Mouse (Mus musculus) stomach, embryonic 14.5 days (tissue): Measurements from ENCODE around the gene Chd8. TPM values are rescaled to one million over a fixed set of nuclear protein-coding genes. Genes with fewer than 3 reads are reported as not detected.

Experiments
- ATAC-seq: fragments of 200-750 bp; cut with Nextera tagmentation; 2 replicates; pipeline ENCODE4 v1.8.0; 2017; ENCODE audit warnings: low read depth, moderate TSS enrichment; ENCODE audit not compliant: insufficient number of reproducible peaks, insufficient read depth, low FRiP score
- H3K27ac ChIP-seq: fragments of 300-500 bp; sonication (generic); 2 replicates; pipeline ENCODE4 v1.5.1; 2014; ENCODE audit warnings: mild to moderate bottlenecking, low read length, moderate library complexity, mixed read lengths
- H3K27me3 ChIP-seq: fragments of 300-500 bp; sonication (generic); 2 replicates; pipeline ENCODE4 v1.6.1; 2014; ENCODE audit warnings: low read length, control low read depth, mixed read lengths; ENCODE audit not compliant: control insufficient read depth, insufficient read depth
- H3K36me3 ChIP-seq: fragments of 300-500 bp; sonication (generic); 2 replicates; pipeline ENCODE4 v1.6.1; 2014; ENCODE audit warnings: mild to moderate bottlenecking, control low read depth, low read length, moderate library complexity, mixed read lengths; ENCODE audit not compliant: control insufficient read depth, insufficient read depth
- H3K4me1 ChIP-seq: fragments of 300-500 bp; sonication (generic); 2 replicates; pipeline ENCODE4 v1.6.1; 2014; ENCODE audit warnings: low read length, control low read depth, mixed read lengths; ENCODE audit not compliant: control insufficient read depth, insufficient read depth
- H3K4me2 ChIP-seq: fragments of 300-500 bp; sonication (generic); replicated peaks from 2 replicates; pipeline ENCODE4 v1.6.1; 2014; ENCODE audit warnings: low read depth, low read length, control low read depth
- H3K4me3 ChIP-seq: fragments of 300-500 bp; sonication (generic); 2 replicates; pipeline ENCODE4 v1.5.1; 2014; ENCODE audit warnings: low read depth, low read length, control low read depth
- H3K9ac ChIP-seq: fragments of 300-500 bp; sonication (generic); replicated peaks from 2 replicates; pipeline ENCODE4 v1.6.1; 2014; ENCODE audit warnings: low read depth, mild to moderate bottlenecking, control low read depth, low read length, moderate library complexity, mixed read lengths
- H3K9me3 ChIP-seq: fragments of 300-500 bp; sonication (generic); 2 replicates; pipeline ENCODE4 v1.6.1; 2016; ENCODE audit warnings: low read depth, low read length, control low read depth; ENCODE audit not compliant: control insufficient read depth
- WGBS: fragments of 180-500 bp; shearing (Covaris S2); extraction: QIAGEN DNeasy Blood & Tissue Kit; methylation state at CpG from one replicate; pipeline ENCODE4 v1.1.7; 2014; 5-methylcytosine and 5-hydroxymethylcytosine counted together
- polyA plus RNA-seq: library from polyadenylated mRNA; unstranded; fragments of >200 nt; fragmentation: Nextera tagmentation; extraction: Ambion mirVana; gene quantifications from 2 replicates; pipeline ENCODE4 v1.2.1, GENCODE M21; 2014

The Chd8 gene
- polyA plus RNA-seq, 1 experiment from 2014 or later: 49.7 TPM

DNA sequence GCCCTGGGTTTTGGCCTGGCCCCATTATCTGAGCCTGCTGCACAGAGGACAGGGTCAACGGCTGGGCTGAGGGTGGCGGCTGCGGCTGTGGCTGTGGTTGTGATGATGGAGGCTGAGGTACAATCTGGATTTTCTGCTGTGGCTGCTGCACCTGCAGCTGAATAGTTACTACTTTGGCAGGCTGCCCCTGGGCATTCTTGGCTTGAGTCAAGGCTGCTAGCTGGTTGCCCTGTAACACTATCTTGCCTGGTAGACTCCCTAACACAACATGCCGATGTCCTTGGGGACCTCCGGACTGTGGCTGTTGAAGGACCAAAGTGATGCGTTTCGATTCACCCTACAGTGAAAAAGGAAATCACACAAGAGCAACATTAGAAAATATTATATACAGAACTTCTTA, 22.4 kb downstream of the Chd8 start:
- Histone ChIP-seq H3K36me3 (peaks cover 69% of the 10 kb centered on the region), H3K27me3 (no peaks in the 10 kb centered on the region), H3K9ac (no peak overlapping the region), H3K4me1 (no peaks in the 10 kb centered on the region), H3K9me3 (no peaks in the 10 kb centered on the region), H3K4me2 (no peak overlapping the region), H3K27ac (no peak overlapping the region), H3K4me3 (no peak overlapping the region)
- no peak for ATAC-seq
- WGBS: 99% methylated on average over 7 of the region's 7 CpGs

- WGBS: 89% methylated on average over 6 of the region's 6 CpGs
- Histone ChIP-seq H3K9me3 (no peaks in the 10 kb centered on the region), H3K27me3 (no peaks in the 10 kb centered on the region), H3K4me3 (no peak overlapping the region), H3K36me3 (peaks cover 88% of the 10 kb centered on the region), H3K27ac (no peak overlapping the region), H3K4me1 (no peaks in the 10 kb centered on the region), H3K4me2 (no peak overlapping the region), H3K9ac (no peak overlapping the region)
- no peak for ATAC-seq
These were observed 25.3 kb downstream of the Chd8 start for GRCm38 (mm10) chr14:52232249-52232648.

DNA sequence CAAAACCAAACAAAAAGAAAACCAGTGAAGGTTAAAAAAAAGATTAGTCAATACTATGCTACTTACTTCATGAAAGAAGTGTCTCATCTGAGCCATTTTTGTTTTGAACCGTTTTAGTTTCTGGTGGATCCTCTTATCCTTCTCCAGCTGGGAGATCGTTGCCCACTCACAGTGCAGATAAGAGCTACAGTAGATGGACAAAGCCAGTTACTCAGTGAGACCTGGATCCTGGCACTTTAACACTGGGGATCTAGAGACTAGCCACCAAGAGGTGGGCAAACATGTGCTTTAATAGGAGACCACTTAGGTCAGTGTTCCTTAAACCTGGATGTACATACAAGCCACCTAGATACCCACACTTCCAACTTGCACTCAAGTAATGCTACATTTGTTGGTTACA, 31.6 kb downstream of the Chd8 start:
- Histone ChIP-seq H3K4me3 (no peak overlapping the region), H3K27me3 (no peaks in the 10 kb centered on the region), H3K9me3 (no peaks in the 10 kb centered on the region), H3K36me3 (peaks cover 84% of the 10 kb centered on the region), H3K4me2 (no peak overlapping the region), H3K9ac (no peak overlapping the region), H3K27ac (no peak overlapping the region), H3K4me1 (no peaks in the 10 kb centered on the region)
- 88% methylated on average over 2 of the region's 2 CpGs for WGBS
- no peak for ATAC-seq

DNA sequence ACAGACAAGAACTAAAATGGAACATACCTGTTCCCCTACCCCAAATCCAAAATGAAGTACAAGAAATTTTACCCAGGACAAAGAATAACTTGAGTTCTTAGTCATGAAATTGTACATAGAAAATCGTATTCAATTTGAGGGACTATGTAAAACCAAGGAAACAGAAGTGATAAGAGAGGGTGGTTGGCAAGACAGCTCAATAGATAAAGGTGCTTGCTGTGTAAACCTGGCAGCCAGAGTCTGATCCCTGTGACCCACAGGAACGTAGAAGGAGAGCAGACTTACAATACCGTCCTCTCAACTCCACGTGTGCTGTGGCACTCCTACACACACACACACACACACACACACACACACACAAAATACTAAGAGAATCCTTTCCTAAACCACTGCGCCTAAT, 40.3 kb downstream of the Chd8 start:
- H3K4me1 ChIP-seq: no peaks in the 10 kb centered on the region
- H3K9ac ChIP-seq: no peak overlapping the region
- H3K27ac ChIP-seq: no peak overlapping the region
- 88% methylated on average over 5 of the region's 5 CpGs for WGBS
- no peak overlapping the region for H3K4me3 ChIP-seq
- ATAC-seq: no peak
- H3K9me3 ChIP-seq: no peaks in the 10 kb centered on the region
- peaks cover 89% of the 10 kb centered on the region for H3K36me3 ChIP-seq
- no peak overlapping the region for H3K4me2 ChIP-seq
- H3K27me3 ChIP-seq: no peaks in the 10 kb centered on the region

DNA sequence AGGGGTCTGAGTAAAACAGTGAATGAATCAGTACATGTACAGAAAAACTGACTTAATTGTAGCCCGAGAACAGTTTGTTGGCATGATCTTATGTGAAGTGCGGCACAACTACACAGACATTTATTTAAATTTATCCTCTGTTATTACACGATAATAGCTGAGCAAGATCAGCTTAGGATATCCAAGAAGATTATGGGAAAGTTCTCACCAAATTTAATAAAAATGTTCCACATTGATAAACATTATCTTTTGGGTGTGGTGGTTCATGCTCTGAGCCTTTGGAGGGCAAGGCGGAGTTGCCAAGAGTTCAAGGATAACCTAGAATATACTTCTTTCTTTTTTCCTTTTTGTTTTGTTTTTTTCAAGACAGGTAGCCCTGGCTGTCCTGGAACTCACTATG, 58.2 kb downstream of the Chd8 start:
- Histone ChIP-seq H3K27ac (no peak overlapping the region), H3K27me3 (no peaks in the 10 kb centered on the region), H3K9ac (no peak overlapping the region), H3K4me3 (no peak overlapping the region), H3K36me3 (peaks cover 47% of the 10 kb centered on the region), H3K4me2 (no peak overlapping the region), H3K9me3 (no peaks in the 10 kb centered on the region), H3K4me1 (0 out of 2 replicates have a peak, but pooled peaks cover 13% of the 10 kb centered on the region)
- ATAC-seq: no peak
- 93% methylated on average over 4 of the region's 4 CpGs for WGBS

DNA sequence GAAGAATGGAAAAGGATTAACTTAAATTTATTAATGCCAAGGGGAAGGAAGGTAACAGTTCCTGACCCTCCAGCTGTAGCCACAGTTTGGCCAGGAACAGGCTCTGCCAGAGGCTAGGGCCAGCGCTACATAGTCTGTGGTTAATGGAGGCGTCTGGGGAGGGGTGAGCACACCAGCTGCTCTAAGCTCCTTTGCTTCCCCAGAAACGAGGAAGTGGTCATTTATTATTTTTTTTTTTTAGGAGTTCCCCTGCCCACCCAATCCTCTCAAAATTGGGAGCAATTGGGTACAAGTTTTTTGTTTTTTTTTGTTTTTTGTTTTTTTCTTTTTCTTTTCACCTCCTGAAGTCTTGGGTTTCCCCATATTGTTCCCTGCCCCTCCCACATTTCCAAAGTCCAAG, 59.4 kb downstream of the Chd8 start:
- H3K27ac ChIP-seq: peak overlapping the region; percentile 95; the same call in 1 of the 2 replicates
- peak overlapping the region; percentile 97 for H3K4me3 ChIP-seq
- H3K27me3 ChIP-seq: no peaks in the 10 kb centered on the region
- peak overlapping the region; percentile 45 for H3K4me2 ChIP-seq
- H3K36me3 ChIP-seq: peaks cover 37% of the 10 kb centered on the region
- no peaks in the 10 kb centered on the region for H3K9me3 ChIP-seq
- no peak overlapping the region; the same call in 1 of the 2 replicates for H3K9ac ChIP-seq
- 0 out of 2 replicates have a peak, but pooled peaks cover 13% of the 10 kb centered on the region for H3K4me1 ChIP-seq
- no peak for ATAC-seq
- 14% methylated on average over 3 of the region's 3 CpGs for WGBS

GRCm38 (mm10) chr14:52197156-52197878, 60.3 kb downstream of the Chd8 start, which contains the start of gene Supt16:
Gene Supt16, minus strand, starts transcription at chr14:52197416.
- peak; percentile 93 for ATAC-seq

GRCm38 (mm10) chr14:52196230-52197155, 61.1 kb downstream of the Chd8 start:
- H3K27ac ChIP-seq: peak overlapping the region; percentile 95
- peak overlapping the region; percentile 96 for H3K9ac ChIP-seq
- under 1% methylated on average over 55 of the region's 59 CpGs for WGBS
- H3K4me1 ChIP-seq: 0 out of 2 replicates have a peak, but pooled peaks cover 13% of the 10 kb centered on the region
- H3K4me2 ChIP-seq: peak overlapping the region; percentile 80
- peak overlapping the region; percentile 97 for H3K4me3 ChIP-seq
- H3K36me3 ChIP-seq: peaks cover 26% of the 10 kb centered on the region
- no peaks in the 10 kb centered on the region for H3K9me3 ChIP-seq
- no peaks in the 10 kb centered on the region for H3K27me3 ChIP-seq
- peak; percentile 4 for ATAC-seq

More at GRCm38 (mm10) chr14:52197156-52197878, 60.3 kb downstream of the Chd8 start, which contains the start of gene Supt16:
- 0 out of 2 replicates have a peak, but pooled peaks cover 13% of the 10 kb centered on the region for H3K4me1 ChIP-seq
- H3K36me3 ChIP-seq: peaks cover 30% of the 10 kb centered on the region
- peak within 1 kb of the TSS; percentile 96 for H3K9ac ChIP-seq
- no peaks in the 10 kb centered on the region for H3K27me3 ChIP-seq
- WGBS: under 1% methylated on average over 59 of the region's 59 CpGs
- peak within 1 kb of the TSS; percentile 97 for H3K4me3 ChIP-seq
- H3K4me2 ChIP-seq: peak within 1 kb of the TSS; percentile 80
- H3K9me3 ChIP-seq: no peaks in the 10 kb centered on the region
- peak within 1 kb of the TSS; percentile 95 for H3K27ac ChIP-seq
